Mouse (Mus musculus) gonadal fat pad, adult 2 months (tissue): ENCODE measurements around the gene H2-Eb1. TPM values are rescaled to one million over a fixed set of nuclear protein-coding genes. Genes with fewer than 3 reads are reported as not detected.

Experiments used
- DNase-seq: peaks from one replicate; pipeline ENCODE4 v3.0.0-alpha.2; 2012; ENCODE audit warnings: low read depth
- polyA plus RNA-seq: library from polyadenylated mRNA; depleted of rRNA; stranded (reverse); fragments of >200 nt; gene quantifications from 2 replicates; pipeline ENCODE4 v1.2.3, GENCODE M21; 2012; rRNA removed

The H2-Eb1 gene
- polyA plus RNA-seq, 1 experiment: 168 TPM

GRCm38 (mm10) chr17:34316697-34317096 lies 11.0 kb downstream of the H2-Eb1 start:
- DNase-seq: no peak

- DNase-seq: no peak
Measured at GRCm38 (mm10) chr17:34317275-34317674, 11.6 kb downstream of the H2-Eb1 start.

GRCm38 (mm10) chr17:34325436-34325835 lies 19.8 kb downstream of the H2-Eb1 start, which contains the start of gene H2-Eb2:
H2-Eb2 (plus strand) TSS chr17:34325665.
- DNase-seq: no peak

- DNase-seq: no peak
Measured at GRCm38 (mm10) chr17:34326373-34326772, 20.7 kb downstream of the H2-Eb1 start.

- no peak for DNase-seq
Measured at GRCm38 (mm10) chr17:34329807-34330206, 24.1 kb downstream of the H2-Eb1 start.

GRCm38 (mm10) chr17:34331200-34331599 lies 25.5 kb downstream of the H2-Eb1 start:
- DNase-seq: no peak

GRCm38 (mm10) chr17:34340619-34341402 lies 35.1 kb downstream of the H2-Eb1 start:
- DNase-seq: no peak

- no peak for DNase-seq
Measured at GRCm38 (mm10) chr17:34344882-34345281, 39.2 kb downstream of the H2-Eb1 start.

- DNase-seq: no peak
Measured at GRCm38 (mm10) chr17:34345486-34345885, 39.8 kb downstream of the H2-Eb1 start.

GRCm38 (mm10) chr17:34346041-34346440 lies 40.4 kb downstream of the H2-Eb1 start:
- no peak for DNase-seq

GRCm38 (mm10) chr17:34347606-34348308 lies 42.1 kb downstream of the H2-Eb1 start:
- no peak for DNase-seq

- no peak for DNase-seq
Measured at GRCm38 (mm10) chr17:34349429-34349828, 43.8 kb downstream of the H2-Eb1 start.

GRCm38 (mm10) chr17:34354539-34354938 lies 48.9 kb downstream of the H2-Eb1 start, which contains the start of gene Btnl2:
Btnl2 (plus strand) TSS chr17:34354822.
- DNase-seq: no peak

GRCm38 (mm10) chr17:34354940-34355339 lies 49.3 kb downstream of the H2-Eb1 start:
- no peak for DNase-seq

- no peak for DNase-seq
Measured at GRCm38 (mm10) chr17:34362954-34363546, 57.4 kb downstream of the H2-Eb1 start.

GRCm38 (mm10) chr17:34363676-34364310 lies 58.1 kb downstream of the H2-Eb1 start:
- DNase-seq: no peak

GRCm38 (mm10) chr17:34365031-34365430 lies 59.4 kb downstream of the H2-Eb1 start:
- DNase-seq: no peak

Other genes with a start within 250 kb of the H2-Eb1 start
- 2.1 and 2.5 TPM in 2 replicates for gene H2-Oa, start 213.5 kb upstream of the H2-Eb1 start, polyA plus RNA-seq
- 73.0 and 74.6 TPM in 2 replicates for gene H2-DMa, start 186.3 kb upstream of the H2-Eb1 start, polyA plus RNA-seq
- gene Brd2, start 183.2 kb upstream of the H2-Eb1 start, polyA plus RNA-seq: 110 and 117 TPM in 2 replicates
- gene H2-DMb2, start 162.6 kb upstream of the H2-Eb1 start, polyA plus RNA-seq: 51.4 and 61.0 TPM in 2 replicates
- gene H2-DMb1, start 152.8 kb upstream of the H2-Eb1 start, polyA plus RNA-seq: 87.5 and 107 TPM in 2 replicates
- gene Tap1, start 118.3 kb upstream of the H2-Eb1 start, polyA plus RNA-seq: 23.3 and 27.8 TPM in 2 replicates
- gene Psmb9, start 118.1 kb upstream of the H2-Eb1 start, polyA plus RNA-seq: 32.1 and 32.8 TPM in 2 replicates
- 56.3 and 58.9 TPM in 2 replicates for gene Psmb8, start 108.1 kb upstream of the H2-Eb1 start, polyA plus RNA-seq
- 28.0 and 33.7 TPM in 2 replicates for gene Tap2, start 102.3 kb upstream of the H2-Eb1 start, polyA plus RNA-seq
- 2.6 and 3.5 TPM in 2 replicates for gene H2-Ob, start 67.0 kb upstream of the H2-Eb1 start, polyA plus RNA-seq
- gene H2-Ab1, start 48.2 kb upstream of the H2-Eb1 start, polyA plus RNA-seq: 534 and 583 TPM in 2 replicates
- 306 and 360 TPM in 2 replicates for gene H2-Aa, start 18.0 kb upstream of the H2-Eb1 start, polyA plus RNA-seq
- gene H2-Eb2, start 19.8 kb downstream of the H2-Eb1 start, polyA plus RNA-seq: 0.05 and 0.06 TPM in 2 replicates
- gene Btnl2, start 49.0 kb downstream of the H2-Eb1 start, polyA plus RNA-seq: 0.62 and 0.66 TPM in 2 replicates
- 0.06 and 0.07 TPM in 2 replicates for gene Btnl1, start 71.3 kb downstream of the H2-Eb1 start, polyA plus RNA-seq
- 3.0 and 3.2 TPM in 2 replicates for gene BC051142, start 93.0 kb downstream of the H2-Eb1 start, polyA plus RNA-seq
- 0.11 TPM in 1 of 2 replicates, not detected in the other for gene Btnl4, start 171.5 kb downstream of the H2-Eb1 start, polyA plus RNA-seq
- gene Btnl6, start 211.5 kb downstream of the H2-Eb1 start, polyA plus RNA-seq: not detected in 2 replicates